In genomic region chr2:144264398-144265119, GRCm38 (mm10) we compare ENCODE assay signal across 12 mouse cellular contexts. TPM values are rescaled to one million over a fixed set of nuclear protein-coding genes. Genes with fewer than 3 reads are reported as not detected.
DNase-seq lines count a peak whose midpoint lies in the region; ATAC-seq and TF ChIP-seq lines count a peak whose summit lies in the region.
"Had no signal": no experiment of that assay in that cellular context is flagged by ENCODE, and none has a peak within 500 bp of the region (broad histone marks: within the 10 kb centered on the region; RNA-seq: fewer than 3 reads in every experiment).

No protein-coding gene starts in this region.

- H3K79me2 ChIP-seq in MEL (ENCODE audit: control insufficient read depth, insufficient read depth, low read length, poor library complexity): peaks cover 89% of the 10 kb centered on the region

- no peaks in the 10 kb centered on the region for H3K27me3 ChIP-seq in MEL (ENCODE audit: control insufficient read depth in 1 of 2, insufficient read depth in 2 of 2, low read length in 2 of 2)
- H3K27me3 ChIP-seq in kidney, embryonic 14.5 days (ENCODE audit: control insufficient read depth, insufficient read depth, low read length): no peaks in the 10 kb centered on the region
- H3K27me3 ChIP-seq: neural tube, embryonic 12.5 days had no signal

- TF ChIP-seq POLR2A in MEL (IDR thresholded peaks at IDR 0.05; ENCODE audit: control insufficient read depth in 1 of 2, insufficient read depth in 1 of 2, low read depth in 1 of 2, low read length in 2 of 2, poor library complexity in 1 of 2): no peak; a peak in 1 of 4 replicates

- no peak overlapping the region for H3K4me2 ChIP-seq in kidney, embryonic 14.5 days (replicated peaks; ENCODE audit: low read depth, low read length)
- H3K4me2 ChIP-seq: hindbrain, embryonic 14.5 days; neural tube, embryonic 12.5 days had no signal

- intact Hi-C loops in left cerebral cortex, postnatal 25 days (cut with DNase I): no loop called here

- DNase-seq in kidney, adult 18-20 months: peak; percentile 33
- DNase-seq in kidney, postnatal 4 days: no peak
- no peak for DNase-seq in MEL (ENCODE audit: low read depth, low spot score)
- no peak for DNase-seq in left cerebral cortex, postnatal 25 days (ENCODE audit: low spot score in 2 of 2)
- no peak for DNase-seq in urinary bladder, postnatal 36 days (ENCODE audit: low spot score in 2 of 2)
- DNase-seq: adrenal gland, postnatal 36 days; cerebellum, postnatal 10 days had no signal

- H3K4me3 ChIP-seq in MEL (ENCODE audit: control insufficient read depth in 1 of 2, insufficient read depth in 1 of 2, low read depth in 2 of 2, low read length in 2 of 2): peak overlapping the region; percentile 20 to 21; a peak in 3 of 4 replicates
- H3K4me3 ChIP-seq in kidney, embryonic 14.5 days (ENCODE audit: low read length): no peak overlapping the region
- H3K4me3 ChIP-seq: neural tube, embryonic 12.5 days had no signal

- peak overlapping the region; percentile 37; the same call in 1 of the 2 replicates for H3K27ac ChIP-seq in MEL (ENCODE audit: control insufficient read depth, low read depth, low read length)
- 0 out of 2 replicates have a peak overlapping the region, but pooled peaks have one; percentile 11 for H3K27ac ChIP-seq in kidney, embryonic 14.5 days (ENCODE audit: low read depth, low read length)
- H3K27ac ChIP-seq: hindbrain, embryonic 14.5 days; neural tube, embryonic 12.5 days had no signal

- peaks cover 4 to 16% of the 10 kb centered on the region in 2 experiments for H3K4me1 ChIP-seq in MEL (ENCODE audit: control insufficient read depth in 1 of 2, insufficient read depth in 2 of 2, low read length in 2 of 2)
- peaks cover 37% of the 10 kb centered on the region for H3K4me1 ChIP-seq in kidney, embryonic 14.5 days (ENCODE audit: control insufficient read depth, insufficient read depth, low read length)

- no peaks in the 10 kb centered on the region for H3K9me3 ChIP-seq in MEL (replicated peaks; ENCODE audit: insufficient read depth, low read length)
- no peaks in the 10 kb centered on the region for H3K9me3 ChIP-seq in kidney, embryonic 14.5 days (ENCODE audit: control insufficient read depth, low read length)
- H3K9me3 ChIP-seq: neural tube, embryonic 12.5 days had no signal

- ATAC-seq in kidney, embryonic 14.5 days (ENCODE audit: low FRiP score, low TSS enrichment): no peak
- ATAC-seq in megakaryocyte, adult 5-6 weeks (ENCODE audit: poor library complexity, severe bottlenecking): peak; percentile 63
- no peak for ATAC-seq in erythroid progenitor cell, adult 5-6 weeks (replicated peaks; ENCODE audit: low FRiP score, poor library complexity, severe bottlenecking)

- TF ChIP-seq EP300 in MEL (IDR thresholded peaks at IDR 0.05; ENCODE audit: low read depth in 1 of 2, low read length in 2 of 2): no peak

- TF ChIP-seq CTCF in MEL (IDR thresholded peaks at IDR 0.05 in 2 of 3, conservative IDR thresholded peaks at IDR 0.05 in 1 of 3; ENCODE audit: control insufficient read depth in 1 of 3, insufficient read depth in 1 of 3, low read depth in 2 of 3, low read length in 3 of 3, poor library complexity in 1 of 3, severe bottlenecking in 1 of 3): no peak

- H3K9ac ChIP-seq in MEL (ENCODE audit: control insufficient read depth, low read depth, low read length, poor library complexity, severe bottlenecking): peak overlapping the region; percentile 57
- no peak overlapping the region for H3K9ac ChIP-seq in kidney, embryonic 14.5 days (ENCODE audit: low read depth, low read length)
- H3K9ac ChIP-seq: hindbrain, embryonic 14.5 days; neural tube, embryonic 12.5 days had no signal

- no peak for TF ChIP-seq RAD21 in MEL (IDR thresholded peaks at IDR 0.05; ENCODE audit: low read depth, low read length)

- H3K36me3 ChIP-seq in MEL (ENCODE audit: control insufficient read depth in 1 of 2, insufficient read depth in 2 of 2, low read length in 2 of 2): peaks cover 31 to 66% of the 10 kb centered on the region in 2 experiments
- peaks cover 41% of the 10 kb centered on the region for H3K36me3 ChIP-seq in kidney, embryonic 14.5 days (ENCODE audit: control insufficient read depth, insufficient read depth, low read length)

- WGBS in kidney, embryonic 14.5 days: 66% methylated on average over 5 of the region's 5 CpGs

TF ChIP-seq in MEL, 35 proteins besides CTCF, POLR2A, EP300 and RAD21:
- TF ChIP-seq MAZ (IDR thresholded peaks at IDR 0.05; ENCODE audit: low read depth, low read length) (no peak), USF1 (IDR thresholded peaks at IDR 0.05; ENCODE audit: low read depth, low read length) (no peak), MAX (IDR thresholded peaks at IDR 0.05; ENCODE audit: low read length) (0 out of 2 replicates have a peak, but pooled peaks have one; percentile 19)

RNA-seq across cellular contexts. Expression of gene Mgme1, which starts 5.9 kb away (rescaled TPM):
- total RNA-seq in MEL (2012; rRNA removed): 14.1 and 16.8 TPM in 2 replicates
- polyA plus RNA-seq in MEL (2012; ENCODE audit: insufficient read depth in 1 of 2, insufficient read length in 2 of 2, low read depth in 1 of 2, low replicate concordance in 2 of 2, missing spikeins in 1 of 2): 10 to 100 TPM in 1 of 2 experiments, not detected in 1; 20.3 TPM
- 20.2 and 21.9 TPM in 2 replicates for polyA plus RNA-seq in kidney, embryonic 14.5 days (2014; fragmentation: Nextera tagmentation; extraction: Ambion mirVana)
- total RNA-seq in megakaryocyte, adult 5-6 weeks (2015): 6.8 and 9.4 TPM in 2 replicates
- total RNA-seq in megakaryocyte, adult 5-6 weeks (2017): 12.8 and 13.2 TPM in 2 replicates
- 4.2 and 5.4 TPM in 2 replicates for total RNA-seq in erythroid progenitor cell, adult 5-6 weeks (2015; ENCODE audit: low replicate concordance)
- total RNA-seq in erythroid progenitor cell, adult 5-6 weeks (2017; ENCODE audit: low replicate concordance): 1.4 and 3.2 TPM in 2 replicates
- total RNA-seq in left cerebral cortex, postnatal 25 days (2021): 1 to 10 TPM; 5.2 to 5.7 TPM

RNA-seq across cellular contexts. Expression of gene Snx5, which starts 6.1 kb away (rescaled TPM):
- total RNA-seq in MEL (2012; rRNA removed): 136 and 161 TPM in 2 replicates
- polyA plus RNA-seq in MEL (2012; ENCODE audit: insufficient read depth in 1 of 2, insufficient read length in 2 of 2, low read depth in 1 of 2, low replicate concordance in 2 of 2, missing spikeins in 1 of 2): 100 to 1,000 TPM; 213 to 835 TPM
- 138 and 155 TPM in 2 replicates for polyA plus RNA-seq in kidney, embryonic 14.5 days (2014; fragmentation: Nextera tagmentation; extraction: Ambion mirVana)
- total RNA-seq in megakaryocyte, adult 5-6 weeks (2015): 145 and 164 TPM in 2 replicates
- 178 and 195 TPM in 2 replicates for total RNA-seq in megakaryocyte, adult 5-6 weeks (2017)
- 93.7 and 130 TPM in 2 replicates for total RNA-seq in erythroid progenitor cell, adult 5-6 weeks (2015; ENCODE audit: low replicate concordance)
- total RNA-seq in erythroid progenitor cell, adult 5-6 weeks (2017; ENCODE audit: low replicate concordance): 86.1 and 115 TPM in 2 replicates
- 10 to 100 TPM; 77.5 to 81.3 TPM for total RNA-seq in left cerebral cortex, postnatal 25 days (2021)
